Mouse (Mus musculus) hindbrain, embryonic 13.5 days (tissue): ENCODE data around the gene Snx29. TPM values are rescaled to one million over a fixed set of nuclear protein-coding genes. Genes with fewer than 3 reads are reported as not detected.
"Not testable (repeated sequence)": the region's sequence is repeated elsewhere in the genome, so short reads cannot be mapped to it uniquely, and the experiment has no call there.

ENCODE experiments used
- ATAC-seq: fragments of 200-750 bp; cut with Nextera tagmentation; 2 replicates; pipeline ENCODE4 v1.8.0; 2017; ENCODE audit warnings: moderate TSS enrichment; ENCODE audit not compliant: low FRiP score
- H3K27ac ChIP-seq: fragments of 300-500 bp; sonication (generic); 2 replicates; pipeline ENCODE4 v1.5.1; 2015; ENCODE audit warnings: inconsistent platforms, mild to moderate bottlenecking, moderate library complexity
- H3K27me3 ChIP-seq: fragments of 300-500 bp; sonication (generic); 2 replicates; pipeline ENCODE4 v1.6.1; 2015; ENCODE audit warnings: mild to moderate bottlenecking, inconsistent platforms
- H3K36me3 ChIP-seq: fragments of 300-500 bp; sonication (generic); 2 replicates; pipeline ENCODE4 v1.6.1; 2015; ENCODE audit warnings: mild to moderate bottlenecking, inconsistent platforms
- H3K4me1 ChIP-seq: fragments of 300-500 bp; sonication (generic); replicated peaks from 2 replicates; pipeline ENCODE4 v1.6.1; 2015; ENCODE audit warnings: inconsistent platforms
- H3K4me2 ChIP-seq: fragments of 300-500 bp; sonication (generic); 2 replicates; pipeline ENCODE4 v1.6.1; 2015; ENCODE audit warnings: inconsistent platforms, mild to moderate bottlenecking, moderate library complexity
- H3K4me3 ChIP-seq: fragments of 300-500 bp; sonication (generic); 2 replicates; pipeline ENCODE4 v1.5.1; 2015; ENCODE audit warnings: mild to moderate bottlenecking, inconsistent platforms
- H3K9ac ChIP-seq: fragments of 300-500 bp; sonication (generic); 2 replicates; pipeline ENCODE4 v1.6.1; 2015; ENCODE audit warnings: mild to moderate bottlenecking, inconsistent platforms
- H3K9me3 ChIP-seq: fragments of 300-500 bp; sonication (generic); 2 replicates; pipeline ENCODE4 v1.6.1; 2016; ENCODE audit warnings: inconsistent platforms
- WGBS: fragments of 180-500 bp; shearing (Covaris S2); methylation state at CpG from one replicate; pipeline ENCODE4 v1.1.7; 2015; 5-methylcytosine and 5-hydroxymethylcytosine counted together
- polyA plus RNA-seq: library from polyadenylated mRNA; unstranded; fragments of >200 nt; fragmentation: Nextera tagmentation; extraction: Ambion mirVana; gene quantifications from 2 replicates; pipeline ENCODE4 v1.2.1, GENCODE M21; 2015

Gene Snx29
- polyA plus RNA-seq, result 20.9 and 22.7 TPM in 2 replicates

GRCm38 (mm10) chr16:11322409-11323323 is at the start of gene Snx29:
Snx29 (plus strand) TSS chr16:11322908.
- H3K4me2 ChIP-seq, result peak within 1 kb of the TSS; percentile 95
- peak within 1 kb of the TSS; percentile 93 for H3K27ac ChIP-seq
- no peaks in the 10 kb centered on the region for H3K9me3 ChIP-seq
- peak; percentile 99 for ATAC-seq
- peak within 1 kb of the TSS; percentile 80 for H3K4me3 ChIP-seq
- H3K4me1 ChIP-seq, result peaks cover 13% of the 10 kb centered on the region
- no peaks in the 10 kb centered on the region for H3K36me3 ChIP-seq
- WGBS, result 4% methylated on average over 61 of the region's 61 CpGs
- H3K27me3 ChIP-seq, result no peaks in the 10 kb centered on the region
- peak within 1 kb of the TSS; percentile 88 for H3K9ac ChIP-seq

GRCm38 (mm10) chr16:11276888-11277287 is 45.8 kb upstream of the Snx29 start:
- Histone ChIP-seq H3K27me3 (no peaks in the 10 kb centered on the region), H3K4me1 (no peaks in the 10 kb centered on the region), H3K36me3 (no peaks in the 10 kb centered on the region), H3K9ac (no peak overlapping the region), H3K4me2 (no peak overlapping the region), H3K27ac (no peak overlapping the region), H3K9me3 (no peaks in the 10 kb centered on the region), H3K4me3 (no peak overlapping the region)
- no peak for ATAC-seq
- 33% methylated on average over 3 of the region's 3 CpGs for WGBS

GRCm38 (mm10) chr16:11278778-11279177 is 43.9 kb upstream of the Snx29 start:
- 80% methylated on average over 6 of the region's 6 CpGs for WGBS
- ATAC-seq, result no peak
- H3K27me3 ChIP-seq, result no peaks in the 10 kb centered on the region
- no peak overlapping the region for H3K9ac ChIP-seq
- no peak overlapping the region for H3K27ac ChIP-seq
- H3K4me1 ChIP-seq, result no peaks in the 10 kb centered on the region
- no peak overlapping the region for H3K4me2 ChIP-seq
- H3K9me3 ChIP-seq, result no peaks in the 10 kb centered on the region
- no peak overlapping the region for H3K4me3 ChIP-seq
- no peaks in the 10 kb centered on the region for H3K36me3 ChIP-seq

- H3K36me3 ChIP-seq, result no peaks in the 10 kb centered on the region
- 89% methylated on average over 5 of the region's 5 CpGs for WGBS
- no peaks in the 10 kb centered on the region for H3K4me1 ChIP-seq
- H3K4me2 ChIP-seq, result no peak overlapping the region
- no peak overlapping the region for H3K9ac ChIP-seq
- H3K4me3 ChIP-seq, result no peak overlapping the region
- H3K27me3 ChIP-seq, result no peaks in the 10 kb centered on the region
- H3K9me3 ChIP-seq, result no peaks in the 10 kb centered on the region
- no peak overlapping the region for H3K27ac ChIP-seq
- ATAC-seq, result no peak
Observed at GRCm38 (mm10) chr16:11282655-11283232, 40.0 kb upstream of the Snx29 start.

- Histone ChIP-seq H3K27me3 (no peaks in the 10 kb centered on the region), H3K4me1 (no peaks in the 10 kb centered on the region), H3K36me3 (no peaks in the 10 kb centered on the region), H3K4me3 (no peak overlapping the region), H3K9ac (no peak overlapping the region), H3K4me2 (no peak overlapping the region), H3K9me3 (no peaks in the 10 kb centered on the region), H3K27ac (no peak overlapping the region)
- 92% methylated on average over 2 of the region's 2 CpGs for WGBS
- ATAC-seq, result no peak
Observed at GRCm38 (mm10) chr16:11284881-11285280, 37.8 kb upstream of the Snx29 start.

- Histone ChIP-seq H3K27ac (no peak overlapping the region), H3K4me1 (no peaks in the 10 kb centered on the region), H3K4me3 (no peak overlapping the region), H3K9ac (no peak overlapping the region), H3K4me2 (no peak overlapping the region), H3K36me3 (no peaks in the 10 kb centered on the region), H3K27me3 (no peaks in the 10 kb centered on the region), H3K9me3 (no peaks in the 10 kb centered on the region)
- 89% methylated on average over 2 of the region's 2 CpGs for WGBS
- ATAC-seq, result no peak
Observed at GRCm38 (mm10) chr16:11285949-11286348, 36.8 kb upstream of the Snx29 start.

GRCm38 (mm10) chr16:11288873-11289272 is 33.8 kb upstream of the Snx29 start:
- not testable (repeated sequence) for ATAC-seq, H3K4me3 ChIP-seq, H3K27me3 ChIP-seq, H3K36me3 ChIP-seq, H3K4me2 ChIP-seq, H3K4me1 ChIP-seq, H3K27ac ChIP-seq, H3K9ac ChIP-seq, H3K9me3 ChIP-seq
- 96% methylated on average over 8 of the region's 8 CpGs for WGBS

- not testable (repeated sequence) for H3K27ac ChIP-seq, ATAC-seq, H3K27me3 ChIP-seq, H3K4me1 ChIP-seq, H3K4me2 ChIP-seq, H3K9ac ChIP-seq, H3K4me3 ChIP-seq, H3K36me3 ChIP-seq, H3K9me3 ChIP-seq
- 65% methylated on average over 4 of the region's 4 CpGs for WGBS
Observed at GRCm38 (mm10) chr16:11295583-11295982, 27.1 kb upstream of the Snx29 start.

GRCm38 (mm10) chr16:11297700-11298099 is 25.0 kb upstream of the Snx29 start:
- not testable (repeated sequence) for H3K9me3 ChIP-seq, H3K4me2 ChIP-seq, H3K4me3 ChIP-seq, H3K27me3 ChIP-seq, H3K27ac ChIP-seq, H3K9ac ChIP-seq, H3K36me3 ChIP-seq, H3K4me1 ChIP-seq, ATAC-seq
- WGBS, result 72% methylated on average over 1 of the region's 1 CpGs

- Histone ChIP-seq H3K9ac (no peak overlapping the region), H3K9me3 (no peaks in the 10 kb centered on the region), H3K36me3 (no peaks in the 10 kb centered on the region), H3K27me3 (no peaks in the 10 kb centered on the region), H3K4me2 (no peak overlapping the region), H3K4me1 (no peaks in the 10 kb centered on the region), H3K4me3 (no peak overlapping the region), H3K27ac (no peak overlapping the region)
- ATAC-seq, result no peak
Observed at GRCm38 (mm10) chr16:11303741-11304140, 19.0 kb upstream of the Snx29 start.

GRCm38 (mm10) chr16:11305531-11305930 is 17.2 kb upstream of the Snx29 start:
- H3K4me3 ChIP-seq, result no peak overlapping the region
- ATAC-seq, result no peak
- no peak overlapping the region for H3K9ac ChIP-seq
- 91% methylated on average over 2 of the region's 2 CpGs for WGBS
- H3K27ac ChIP-seq, result no peak overlapping the region
- no peak overlapping the region for H3K4me2 ChIP-seq
- no peaks in the 10 kb centered on the region for H3K9me3 ChIP-seq
- H3K4me1 ChIP-seq, result no peaks in the 10 kb centered on the region
- no peaks in the 10 kb centered on the region for H3K36me3 ChIP-seq
- H3K27me3 ChIP-seq, result no peaks in the 10 kb centered on the region

- Histone ChIP-seq H3K9me3 (no peaks in the 10 kb centered on the region), H3K27me3 (no peaks in the 10 kb centered on the region), H3K9ac (0 out of 2 replicates have a peak within 1 kb of the TSS, but pooled peaks have one; percentile 0), H3K36me3 (no peaks in the 10 kb centered on the region), H3K27ac (no peak within 1 kb of the TSS), H3K4me1 (no peaks in the 10 kb centered on the region), H3K4me2 (no peak within 1 kb of the TSS), H3K4me3 (no peak within 1 kb of the TSS)
- ATAC-seq, result no peak
- WGBS, result 72% methylated on average over 7 of the region's 7 CpGs
Observed at GRCm38 (mm10) chr16:11313512-11313911, 9.2 kb upstream of the Snx29 start, which contains the start of gene Tnfrsf17. Tnfrsf17 (plus strand) TSS chr16:11313812.
